Mouse (Mus musculus): ENCODE data around the gene Pawr. TPM values are rescaled to one million over a fixed set of nuclear protein-coding genes. Genes with fewer than 3 reads are reported as not detected.

The Pawr gene
- polyA plus RNA-seq, 1 experiment: 3.9 TPM

- H3K4me3 ChIP-seq (ENCODE audit: control insufficient read depth, insufficient read depth, low read length): no peak overlapping the region
- no peak for TF ChIP-seq CTCF (IDR thresholded peaks at IDR 0.05; ENCODE audit: borderline replicate concordance, control insufficient read depth, extremely low read depth, insufficient read depth, low read length, poor library complexity)
- no peak for TF ChIP-seq POLR2A (IDR thresholded peaks at IDR 0.05; ENCODE audit: control insufficient read depth, extremely low read depth, insufficient read depth, low read length, poor library complexity)
- H3K27ac ChIP-seq (ENCODE audit: control insufficient read depth, insufficient read depth, low read length): no peak overlapping the region
- WGBS: 78% methylated on average over 2 of the region's 2 CpGs
- H3K27me3 ChIP-seq (ENCODE audit: control insufficient read depth, insufficient read depth, low read length): no peaks in the 10 kb centered on the region
- DNase-seq: no peak
- no peaks in the 10 kb centered on the region for H3K36me3 ChIP-seq (ENCODE audit: control insufficient read depth, insufficient read depth, low read length)
- no peaks in the 10 kb centered on the region for H3K4me1 ChIP-seq (replicated peaks; ENCODE audit: control insufficient read depth, insufficient read depth, low read length)
Measured at GRCm38 (mm10) chr10:108453561-108453960, 121.6 kb downstream of the Pawr start.

GRCm38 (mm10) chr10:108454691-108455117 is 122.8 kb downstream of the Pawr start:
- Histone ChIP-seq H3K27me3 (ENCODE audit: control insufficient read depth, insufficient read depth, low read length) (no peaks in the 10 kb centered on the region), H3K36me3 (ENCODE audit: control insufficient read depth, insufficient read depth, low read length) (no peaks in the 10 kb centered on the region), H3K4me1 (replicated peaks; ENCODE audit: control insufficient read depth, insufficient read depth, low read length) (no peaks in the 10 kb centered on the region), H3K27ac (ENCODE audit: control insufficient read depth, insufficient read depth, low read length) (no peak overlapping the region), H3K4me3 (ENCODE audit: control insufficient read depth, insufficient read depth, low read length) (no peak overlapping the region)
- DNase-seq: no peak
- 94% methylated on average over 11 of the region's 11 CpGs for WGBS
- TF ChIP-seq POLR2A (IDR thresholded peaks at IDR 0.05; ENCODE audit: control insufficient read depth, extremely low read depth, insufficient read depth, low read length, poor library complexity): no peak
- no peak for TF ChIP-seq CTCF (IDR thresholded peaks at IDR 0.05; ENCODE audit: borderline replicate concordance, control insufficient read depth, extremely low read depth, insufficient read depth, low read length, poor library complexity)

GRCm38 (mm10) chr10:108455204-108455603 is 123.3 kb downstream of the Pawr start:
- 92% methylated on average over 10 of the region's 10 CpGs for WGBS
- no peak for DNase-seq
- no peaks in the 10 kb centered on the region for H3K4me1 ChIP-seq (replicated peaks; ENCODE audit: control insufficient read depth, insufficient read depth, low read length)
- no peak overlapping the region for H3K27ac ChIP-seq (ENCODE audit: control insufficient read depth, insufficient read depth, low read length)
- no peaks in the 10 kb centered on the region for H3K36me3 ChIP-seq (ENCODE audit: control insufficient read depth, insufficient read depth, low read length)
- no peak overlapping the region for H3K4me3 ChIP-seq (ENCODE audit: control insufficient read depth, insufficient read depth, low read length)
- no peaks in the 10 kb centered on the region for H3K27me3 ChIP-seq (ENCODE audit: control insufficient read depth, insufficient read depth, low read length)
- TF ChIP-seq POLR2A (IDR thresholded peaks at IDR 0.05; ENCODE audit: control insufficient read depth, extremely low read depth, insufficient read depth, low read length, poor library complexity) (no peak), CTCF (IDR thresholded peaks at IDR 0.05; ENCODE audit: borderline replicate concordance, control insufficient read depth, extremely low read depth, insufficient read depth, low read length, poor library complexity) (no peak)

- TF ChIP-seq POLR2A (IDR thresholded peaks at IDR 0.05; ENCODE audit: control insufficient read depth, extremely low read depth, insufficient read depth, low read length, poor library complexity) (no peak), CTCF (IDR thresholded peaks at IDR 0.05; ENCODE audit: borderline replicate concordance, control insufficient read depth, extremely low read depth, insufficient read depth, low read length, poor library complexity) (no peak)
- no peak for DNase-seq
- Histone ChIP-seq H3K4me3 (ENCODE audit: control insufficient read depth, insufficient read depth, low read length) (no peak overlapping the region), H3K27ac (ENCODE audit: control insufficient read depth, insufficient read depth, low read length) (no peak overlapping the region), H3K4me1 (replicated peaks; ENCODE audit: control insufficient read depth, insufficient read depth, low read length) (no peaks in the 10 kb centered on the region), H3K27me3 (ENCODE audit: control insufficient read depth, insufficient read depth, low read length) (no peaks in the 10 kb centered on the region), H3K36me3 (ENCODE audit: control insufficient read depth, insufficient read depth, low read length) (no peaks in the 10 kb centered on the region)
- WGBS: 95% methylated on average over 2 of the region's 2 CpGs
Measured at GRCm38 (mm10) chr10:108455883-108456282, 124.0 kb downstream of the Pawr start.

GRCm38 (mm10) chr10:108457054-108457453 is 125.1 kb downstream of the Pawr start:
- Histone ChIP-seq H3K4me3 (ENCODE audit: control insufficient read depth, insufficient read depth, low read length) (no peak overlapping the region), H3K27ac (ENCODE audit: control insufficient read depth, insufficient read depth, low read length) (no peak overlapping the region), H3K36me3 (ENCODE audit: control insufficient read depth, insufficient read depth, low read length) (no peaks in the 10 kb centered on the region), H3K4me1 (replicated peaks; ENCODE audit: control insufficient read depth, insufficient read depth, low read length) (no peaks in the 10 kb centered on the region), H3K27me3 (ENCODE audit: control insufficient read depth, insufficient read depth, low read length) (no peaks in the 10 kb centered on the region)
- no peak for DNase-seq
- 100% methylated on average over 2 of the region's 2 CpGs for WGBS
- no peak for TF ChIP-seq CTCF (IDR thresholded peaks at IDR 0.05; ENCODE audit: borderline replicate concordance, control insufficient read depth, extremely low read depth, insufficient read depth, low read length, poor library complexity)
- no peak for TF ChIP-seq POLR2A (IDR thresholded peaks at IDR 0.05; ENCODE audit: control insufficient read depth, extremely low read depth, insufficient read depth, low read length, poor library complexity)

GRCm38 (mm10) chr10:108461862-108462261 is 129.9 kb downstream of the Pawr start:
- Histone ChIP-seq H3K4me3 (ENCODE audit: control insufficient read depth, insufficient read depth, low read length) (no peak overlapping the region), H3K27me3 (ENCODE audit: control insufficient read depth, insufficient read depth, low read length) (no peaks in the 10 kb centered on the region), H3K36me3 (ENCODE audit: control insufficient read depth, insufficient read depth, low read length) (no peaks in the 10 kb centered on the region), H3K27ac (ENCODE audit: control insufficient read depth, insufficient read depth, low read length) (no peak overlapping the region), H3K4me1 (replicated peaks; ENCODE audit: control insufficient read depth, insufficient read depth, low read length) (no peaks in the 10 kb centered on the region)
- 73% methylated on average over 2 of the region's 2 CpGs for WGBS
- no peak for DNase-seq
- no peak for TF ChIP-seq POLR2A (IDR thresholded peaks at IDR 0.05; ENCODE audit: control insufficient read depth, extremely low read depth, insufficient read depth, low read length, poor library complexity)
- no peak for TF ChIP-seq CTCF (IDR thresholded peaks at IDR 0.05; ENCODE audit: borderline replicate concordance, control insufficient read depth, extremely low read depth, insufficient read depth, low read length, poor library complexity)

Other genes with a start within 250 kb of the Pawr start
- 28.2 and 29.2 TPM in 2 replicates for gene Ppp1r12a, start 169.9 kb upstream of the Pawr start, polyA plus RNA-seq (2012; rRNA removed)

Data from thymus, adult 2 months (tissue).